Mouse (Mus musculus) midbrain, postnatal 0 days (tissue): ENCODE data around the gene Bud13. TPM values are rescaled to one million over a fixed set of nuclear protein-coding genes. Genes with fewer than 3 reads are reported as not detected.

Experiments
- ATAC-seq: fragments of 200-750 bp; cut with Nextera tagmentation; 2 replicates; pipeline ENCODE4 v1.8.0; 2017; ENCODE audit warnings: moderate number of reproducible peaks, mild to moderate bottlenecking, moderate TSS enrichment, moderate library complexity; ENCODE audit not compliant: low FRiP score
- DNase-seq: peaks from one replicate; pipeline ENCODE4 v3.0.0-alpha.2; 2015; ENCODE audit warnings: low spot score
- H3K27ac ChIP-seq: fragments of 300-500 bp; sonication (generic); 2 replicates; pipeline ENCODE4 v1.5.1; 2014; ENCODE audit warnings: low read depth, mild to moderate bottlenecking, low read length, mixed read lengths
- H3K27me3 ChIP-seq: fragments of 300-500 bp; sonication (generic); 2 replicates; pipeline ENCODE4 v1.6.1; 2014; ENCODE audit warnings: low read length, control low read depth, mixed read lengths; ENCODE audit not compliant: insufficient read depth
- H3K36me3 ChIP-seq: fragments of 300-500 bp; sonication (generic); 2 replicates; pipeline ENCODE4 v1.6.1; 2014; ENCODE audit warnings: low read length, control low read depth, mixed read lengths; ENCODE audit not compliant: insufficient read depth
- H3K4me1 ChIP-seq: fragments of 300-500 bp; sonication (generic); 2 replicates; pipeline ENCODE4 v1.6.1; 2014; ENCODE audit warnings: mild to moderate bottlenecking, control low read depth, antibody characterized with exemption, low read length, mixed read lengths; ENCODE audit not compliant: insufficient read depth
- H3K4me2 ChIP-seq: fragments of 300-500 bp; sonication (generic); 2 replicates; pipeline ENCODE4 v1.6.1; 2014; ENCODE audit warnings: low read depth, mild to moderate bottlenecking, low read length, mixed read lengths; ENCODE audit not compliant: poor library complexity, severe bottlenecking
- H3K4me3 ChIP-seq: fragments of 300-500 bp; sonication (generic); 2 replicates; pipeline ENCODE4 v1.5.1; 2014; ENCODE audit warnings: low read depth, mild to moderate bottlenecking, low read length, moderate library complexity
- H3K9ac ChIP-seq: fragments of 300-500 bp; sonication (generic); replicated peaks from 2 replicates; pipeline ENCODE4 v1.6.1; 2014; ENCODE audit warnings: mild to moderate bottlenecking, low read length, moderate library complexity, mixed read lengths; ENCODE audit not compliant: poor library complexity, severe bottlenecking
- H3K9me3 ChIP-seq: fragments of 300-500 bp; sonication (generic); 2 replicates; pipeline ENCODE4 v1.6.1; 2016; ENCODE audit warnings: low read length, control low read depth
- CTCF ChIP-seq: IDR thresholded peaks from 2 replicates; pipeline ENCODE4 v1.5.1; 2016; ENCODE audit warnings: antibody characterized with exemption, mild to moderate bottlenecking
- WGBS: fragments of 180-500 bp; shearing (Covaris S2); extraction: QIAGEN DNeasy Blood & Tissue Kit; methylation state at CpG from one replicate; pipeline ENCODE4 v1.1.7; 2014; 5-methylcytosine and 5-hydroxymethylcytosine counted together
- polyA plus RNA-seq: library from polyadenylated mRNA; unstranded; fragments of >200 nt; fragmentation: Nextera tagmentation; extraction: Ambion mirVana; gene quantifications from 2 replicates; pipeline ENCODE4 v1.2.1, GENCODE M21; 2015
- total RNA-seq: library from RNA; depleted of rRNA; stranded (reverse); fragments of >200 nt; gene quantifications from 2 replicates; pipeline ENCODE4 v1.2.3, GENCODE M21; 2014

Gene Bud13
- total and polyA plus RNA-seq, 2 experiments from 2014 or later: 11.8 to 15.0 TPM

GRCm38 (mm10) chr9:46320461-46320860 is 37.7 kb downstream of the Bud13 start:
- Histone ChIP-seq H3K27me3 (no peaks in the 10 kb centered on the region), H3K36me3 (no peaks in the 10 kb centered on the region), H3K27ac (no peak overlapping the region), H3K9me3 (no peaks in the 10 kb centered on the region), H3K9ac (no peak overlapping the region), H3K4me3 (no peak overlapping the region), H3K4me2 (no peak overlapping the region), H3K4me1 (peaks cover 11% of the 10 kb centered on the region)
- ATAC-seq (no peak), DNase-seq (no peak)
- WGBS: 93% methylated on average over 2 of the region's 2 CpGs
- TF ChIP-seq CTCF: no peak

DNA sequence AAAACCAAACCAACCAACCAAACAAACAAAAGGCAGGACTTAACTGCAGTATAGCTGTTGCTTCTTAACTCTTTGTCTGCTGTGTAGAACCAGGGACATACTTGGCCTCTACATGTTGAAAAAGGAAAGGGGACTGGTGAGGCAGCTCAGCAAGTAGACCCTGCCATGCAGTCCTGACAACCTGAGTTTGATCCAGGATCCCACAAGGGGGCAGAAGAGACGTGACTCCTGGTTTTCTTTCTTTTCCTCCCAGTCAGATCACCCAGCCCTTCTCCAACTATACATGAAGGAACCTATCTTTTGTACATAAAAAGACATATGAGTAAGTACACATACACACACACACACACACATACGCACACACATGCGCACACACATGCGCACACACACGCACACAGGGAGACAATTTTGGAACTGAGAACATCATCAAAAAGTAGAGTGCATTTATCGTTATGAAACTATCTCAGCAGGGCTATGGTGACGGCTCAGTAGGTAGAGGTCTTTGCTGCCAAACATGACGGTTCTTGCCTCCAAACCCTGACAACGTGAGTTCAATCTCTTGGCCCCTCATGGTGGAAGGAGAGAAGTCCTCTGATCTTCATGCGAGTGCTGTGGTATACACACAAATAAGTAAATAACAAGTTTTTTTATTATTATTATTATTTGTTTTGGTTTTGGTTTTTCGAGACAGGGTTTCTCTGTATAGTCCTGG is 44.0 kb downstream of the Bud13 start:
- Histone ChIP-seq H3K4me2 (no peak overlapping the region), H3K9ac (no peak overlapping the region), H3K36me3 (no peaks in the 10 kb centered on the region), H3K4me1 (peaks cover 6% of the 10 kb centered on the region; the same call in 1 of the 2 replicates), H3K9me3 (no peaks in the 10 kb centered on the region), H3K27me3 (no peaks in the 10 kb centered on the region), H3K27ac (no peak overlapping the region), H3K4me3 (no peak overlapping the region)
- ATAC-seq (no peak), DNase-seq (no peak)
- TF ChIP-seq CTCF: peak; percentile 50
- WGBS: 91% methylated on average over 11 of the region's 11 CpGs

- peak; percentile 33 for TF ChIP-seq CTCF
- 63% methylated on average over 25 of the region's 25 CpGs for WGBS
- no peaks in the 10 kb centered on the region for H3K9me3 ChIP-seq
- peaks cover 6% of the 10 kb centered on the region; the same call in 1 of the 2 replicates for H3K4me1 ChIP-seq
- DNase-seq (peak; percentile 28), ATAC-seq (no peak)
- no peak overlapping the region for H3K4me3 ChIP-seq
- H3K27ac ChIP-seq: peak overlapping the region; percentile 77
- H3K9ac ChIP-seq: peak overlapping the region; percentile 56
- no peak overlapping the region for H3K4me2 ChIP-seq
- H3K36me3 ChIP-seq: no peaks in the 10 kb centered on the region
- H3K27me3 ChIP-seq: no peaks in the 10 kb centered on the region
Measured at GRCm38 (mm10) chr9:46327706-46328571, 45.1 kb downstream of the Bud13 start.

GRCm38 (mm10) chr9:46328572-46329249 is 45.9 kb downstream of the Bud13 start:
- H3K27ac ChIP-seq: peak overlapping the region; percentile 77

GRCm38 (mm10) chr9:46329250-46329648 is 46.4 kb downstream of the Bud13 start:
- H3K4me2 ChIP-seq: peak overlapping the region; percentile 45
- H3K9ac ChIP-seq: peak overlapping the region; percentile 56
- 2% methylated on average over 19 of the region's 19 CpGs for WGBS
- ATAC-seq (peak; percentile 53; the same call in 1 of the 2 replicates), DNase-seq (peak; percentile 29)
- no peaks in the 10 kb centered on the region for H3K9me3 ChIP-seq
- peak overlapping the region; percentile 13; the same call in 1 of the 2 replicates for H3K4me3 ChIP-seq
- TF ChIP-seq CTCF: no peak
- H3K27me3 ChIP-seq: no peaks in the 10 kb centered on the region
- peaks cover 6% of the 10 kb centered on the region; the same call in 1 of the 2 replicates for H3K4me1 ChIP-seq
- H3K27ac ChIP-seq: peak overlapping the region; percentile 77
- no peaks in the 10 kb centered on the region for H3K36me3 ChIP-seq

More at GRCm38 (mm10) chr9:46328572-46329249, 45.9 kb downstream of the Bud13 start:
- no peaks in the 10 kb centered on the region for H3K9me3 ChIP-seq
- no peak for TF ChIP-seq CTCF
- H3K4me3 ChIP-seq: peak overlapping the region; percentile 13
- no peaks in the 10 kb centered on the region for H3K27me3 ChIP-seq
- DNase-seq: peak; percentile 82
- no peaks in the 10 kb centered on the region for H3K36me3 ChIP-seq
- H3K4me1 ChIP-seq: peaks cover 6% of the 10 kb centered on the region; the same call in 1 of the 2 replicates
- WGBS: 2% methylated on average over 30 of the region's 30 CpGs
- ATAC-seq: peak; percentile 34; the same call in 1 of the 2 replicates
- peak overlapping the region; percentile 56 for H3K9ac ChIP-seq
- H3K4me2 ChIP-seq: peak overlapping the region; percentile 45
